Mouse (Mus musculus) CH12.LX (cell line): ENCODE data around the gene Ap1s2. TPM values are rescaled to one million over a fixed set of nuclear protein-coding genes. Genes with fewer than 3 reads are reported as not detected.
A peak's percentile ranks its signal among the peaks of the same experiment; 100 is the strongest.

ENCODE experiments used
- DNase-seq: peaks from one replicate; pipeline ENCODE4 v3.0.0-alpha.2; 2013; ENCODE audit errors: extremely low read depth
- H3K27ac ChIP-seq: 2 replicates; pipeline ENCODE4 v1.5.1; 2012; ENCODE audit warnings: low read depth, mild to moderate bottlenecking, control low read depth, moderate library complexity; ENCODE audit not compliant: insufficient read depth
- H3K27me3 ChIP-seq: replicated peaks from 2 replicates; pipeline ENCODE3; 2012; ENCODE audit warnings: inconsistent platforms
- H3K36me3 ChIP-seq, 2 experiments: replicated peaks in 1 of 2; 2 replicates each; pipeline versions ENCODE3 to v1.6.1; 2012; ENCODE audit warnings: inconsistent platforms in 1 of 2, low read length in 1 of 2, mild to moderate bottlenecking in 1 of 2, mixed read lengths in 1 of 2, moderate library complexity in 1 of 2; ENCODE audit not compliant: control insufficient read depth in 1 of 2, insufficient read depth in 1 of 2
- H3K4me1 ChIP-seq, 2 experiments: 2 replicates each; pipeline ENCODE4 v1.6.1; 2012; ENCODE audit warnings: inconsistent platforms in 1 of 2, moderate library complexity in 1 of 2; ENCODE audit not compliant: insufficient read depth in 2 of 2, control insufficient read depth in 1 of 2
- H3K4me2 ChIP-seq: 2 replicates; pipeline ENCODE4 v1.6.1; 2012; ENCODE audit warnings: low read depth, mild to moderate bottlenecking, control low read depth; ENCODE audit not compliant: poor library complexity, insufficient read depth, severe bottlenecking
- H3K4me3 ChIP-seq, 3 experiments: fragments of 150-350 bp in 1 of 3; sonication (generic) in 1 of 3; replicated peaks in 1 of 3; 2 replicates each; pipeline versions ENCODE3 to v1.5.1; 2011 to 2012; ENCODE audit warnings: low read depth in 2 of 3, low read length in 2 of 3, mild to moderate bottlenecking in 2 of 3, moderate library complexity in 2 of 3, control low read depth in 1 of 3, improper control_type of control experiment in 1 of 3, inconsistent platforms in 1 of 3, mixed read lengths in 1 of 3; ENCODE audit not compliant: poor library complexity in 1 of 3
- H3K79me2 ChIP-seq: replicated peaks from 2 replicates; pipeline ENCODE4 v1.6.1; 2012; ENCODE audit warnings: mild to moderate bottlenecking, moderate library complexity; ENCODE audit not compliant: control insufficient read depth, poor library complexity, insufficient read depth, severe bottlenecking; ENCODE audit errors: extremely low read depth
- H3K9ac ChIP-seq: 2 replicates; pipeline ENCODE4 v1.6.1; 2012; ENCODE audit warnings: low read depth, mild to moderate bottlenecking, control low read depth, moderate library complexity; ENCODE audit not compliant: insufficient read depth
- H3K9me3 ChIP-seq: replicated peaks from 2 replicates; pipeline ENCODE3; 2012; ENCODE audit warnings: low read length, inconsistent platforms, mixed read lengths
- BHLHE40 ChIP-seq: IDR thresholded peaks from 2 replicates; pipeline ENCODE4 v1.6.1; 2011; ENCODE audit warnings: mild to moderate bottlenecking, low read depth, low read length, improper control_type of control experiment
- CHD2 ChIP-seq: IDR thresholded peaks from 2 replicates; pipeline ENCODE4 v1.6.1; 2011; ENCODE audit warnings: low read length, improper control_type of control experiment
- CTCF ChIP-seq, 2 experiments: IDR thresholded peaks in 1 of 2; conservative IDR thresholded peaks in 1 of 2; 2 replicates each; pipeline ENCODE4 v1.5.1; 2011 to 2012; ENCODE audit warnings: low read depth in 2 of 2, low read length in 2 of 2, improper control_type of control experiment in 1 of 2, inconsistent platforms in 1 of 2, mild to moderate bottlenecking in 1 of 2, moderate library complexity in 1 of 2
- ELF1 ChIP-seq: IDR thresholded peaks from 2 replicates; pipeline ENCODE4 v1.6.1; 2014; ENCODE audit warnings: low read depth, mild to moderate bottlenecking, inconsistent platforms, low read length, improper control_type of control experiment
- EP300 ChIP-seq: IDR thresholded peaks from 2 replicates; pipeline ENCODE4 v1.6.1; 2011; ENCODE audit warnings: low read length, improper control_type of control experiment
- ETS1 ChIP-seq: conservative IDR thresholded peaks from 2 replicates; pipeline ENCODE4 v1.6.1; 2012; ENCODE audit warnings: low read depth, mild to moderate bottlenecking, inconsistent platforms, low read length, improper control_type of control experiment, moderate library complexity
- GABPA ChIP-seq: IDR thresholded peaks from 2 replicates; pipeline ENCODE4 v1.6.1; 2012; ENCODE audit warnings: low read depth, low read length, improper control_type of control experiment, inconsistent platforms; ENCODE audit not compliant: insufficient replicate concordance
- HCFC1 ChIP-seq: IDR thresholded peaks from 2 replicates; pipeline ENCODE4 v1.6.1; 2012; ENCODE audit warnings: low read depth, mild to moderate bottlenecking, inconsistent platforms, low read length, improper control_type of control experiment
- JUN ChIP-seq: IDR thresholded peaks from 2 replicates; pipeline ENCODE4 v1.6.1; 2011; ENCODE audit warnings: low read depth, mild to moderate bottlenecking, low read length, improper control_type of control experiment, moderate library complexity; ENCODE audit not compliant: insufficient read depth
- MAFK ChIP-seq: IDR thresholded peaks from 2 replicates; pipeline ENCODE4 v1.6.1; 2011; ENCODE audit warnings: low read length, improper control_type of control experiment; ENCODE audit not compliant: insufficient replicate concordance
- MAX ChIP-seq: IDR thresholded peaks from 2 replicates; pipeline ENCODE4 v1.6.1; 2011; ENCODE audit warnings: low read length, improper control_type of control experiment
- MYC ChIP-seq: IDR thresholded peaks from 2 replicates; pipeline ENCODE4 v1.6.1; 2011; ENCODE audit warnings: low read depth, mild to moderate bottlenecking, improper control_type of control experiment, low read length
- NELFE ChIP-seq: IDR thresholded peaks from 2 replicates; pipeline ENCODE4 v1.6.1; 2011; ENCODE audit warnings: low read depth, low read length, improper control_type of control experiment
- POLR2A ChIP-seq: IDR thresholded peaks from 2 replicates; pipeline ENCODE4 v1.6.1; 2011; ENCODE audit warnings: low read depth, mild to moderate bottlenecking, improper control_type of control experiment, low read length
- POLR2AphosphoS2 ChIP-seq: IDR thresholded peaks from 2 replicates; pipeline ENCODE4 v1.6.1; 2011; ENCODE audit warnings: low read depth, low read length, improper control_type of control experiment
- SIN3A ChIP-seq: IDR thresholded peaks from 2 replicates; pipeline ENCODE4 v1.6.1; 2012; ENCODE audit warnings: low read length, improper control_type of control experiment, inconsistent platforms
- SMC3 ChIP-seq: IDR thresholded peaks from 2 replicates; pipeline ENCODE4 v1.6.1; 2011; ENCODE audit warnings: low read depth, low read length, improper control_type of control experiment
- TCF12 ChIP-seq: IDR thresholded peaks from 2 replicates; pipeline ENCODE4 v1.6.1; 2014; ENCODE audit warnings: low read depth, mild to moderate bottlenecking, inconsistent platforms, low read length, improper control_type of control experiment
- UBTF ChIP-seq: IDR thresholded peaks from 2 replicates; pipeline ENCODE4 v1.6.1; 2012; ENCODE audit warnings: low read depth, mild to moderate bottlenecking, inconsistent platforms, low read length, improper control_type of control experiment, moderate library complexity
- ZKSCAN1 ChIP-seq: IDR thresholded peaks from 2 replicates; pipeline ENCODE4 v1.6.1; 2012; ENCODE audit warnings: low read depth, inconsistent platforms, low read length, improper control_type of control experiment, borderline replicate concordance
- ZMIZ1 ChIP-seq: IDR thresholded peaks from 2 replicates; pipeline ENCODE4 v1.6.1; 2012; ENCODE audit warnings: low read depth, mild to moderate bottlenecking, inconsistent platforms, low read length, improper control_type of control experiment
- ZNF384 ChIP-seq: IDR thresholded peaks from 2 replicates; pipeline ENCODE4 v1.6.1; 2012; ENCODE audit warnings: low read depth, low read length, improper control_type of control experiment, inconsistent platforms
- dilution Hi-C: fragments of 300-500 bp; cut with MboI; formaldehyde crosslinking; loops from 2 replicates; pipeline ENCODE4 v1.14.3; 2020; ENCODE audit warnings: low sequenced_read_pairs; ENCODE audit not compliant: extremely low pct_unique_long_range_greater_than_20kb, extremely low pct_ligation_motif_present
- in situ Hi-C: fragments of 300-500 bp; cut with MboI; formaldehyde crosslinking; loops from 3 replicates; pipeline ENCODE4 v1.14.3; 2019; ENCODE audit warnings: low sequenced_read_pairs, low pct_ligation_motif_present, low pct_unique_long_range_greater_than_20kb, mixed read lengths
- polyA plus RNA-seq: library from polyadenylated mRNA; unstranded; fragments of >175 nt; gene quantifications from 2 replicates; pipeline ENCODE4 v1.2.1, GENCODE M21; 2012; ENCODE audit warnings: low read depth; ENCODE audit not compliant: insufficient read length
- total RNA-seq, 2 experiments: library from RNA; depleted of rRNA; stranded (reverse); fragments of 300-350 nt in 1 of 2; fragments of >200 nt in 1 of 2; gene quantifications; 2 replicates each; pipeline ENCODE4 v1.2.3; 2012 to 2014

Gene Ap1s2
- total and polyA plus RNA-seq, 3 experiments, result 4.3 to 12.3 (median 8.9) TPM

DNA sequence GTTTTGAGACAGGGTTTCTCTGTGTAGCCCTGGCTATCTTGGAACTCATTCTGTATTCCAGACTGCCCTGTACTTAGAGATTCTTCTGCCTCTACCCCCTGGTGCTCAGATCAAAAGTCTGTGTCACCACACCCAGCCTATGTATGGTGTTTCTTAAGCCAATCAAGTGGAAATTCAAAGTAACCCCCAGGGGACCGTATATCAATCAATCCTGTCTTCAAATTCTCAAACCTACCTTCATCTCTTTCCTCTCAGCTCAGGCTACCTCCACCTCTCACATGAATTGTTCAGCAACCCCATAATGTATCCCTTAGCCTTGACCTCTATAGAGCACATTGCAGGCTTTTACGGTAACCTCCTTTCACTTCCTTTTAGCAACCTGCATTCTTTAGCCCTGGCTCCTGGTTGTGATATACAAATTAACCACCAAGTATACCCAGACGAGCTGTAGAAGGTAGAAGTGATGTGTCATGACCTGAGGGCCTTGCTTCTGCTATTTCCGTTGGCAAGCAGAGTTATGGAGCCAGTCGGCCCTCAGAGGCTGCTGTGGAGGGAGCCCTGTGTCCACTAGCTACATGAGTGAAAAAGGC lies 9.3 kb upstream of the Ap1s2 start:
- DNase-seq, result peak; percentile 52
- no peak overlapping the region for H3K9ac ChIP-seq
- no peak overlapping the region for H3K4me3 ChIP-seq
- TF ChIP-seq BHLHE40, result no peak
- peak; percentile 22; the same call in 1 of the 2 replicates for TF ChIP-seq POLR2A
- TF ChIP-seq CHD2, result no peak
- TF ChIP-seq ZKSCAN1, result no peak
- no peak for TF ChIP-seq UBTF
- no peak for TF ChIP-seq HCFC1
- no peak for TF ChIP-seq NELFE
- TF ChIP-seq MYC, result no peak
- no peak for TF ChIP-seq ZMIZ1
- TF ChIP-seq JUN, result no peak
- TF ChIP-seq EP300, result peak; percentile 35; the same call in 1 of the 2 replicates
- no peak for TF ChIP-seq MAX
- no peak for TF ChIP-seq SIN3A
- TF ChIP-seq ZNF384, result no peak
- no peak for TF ChIP-seq POLR2AphosphoS2
- no peak for TF ChIP-seq CTCF (conservative IDR thresholded peaks at IDR 0.05 in 1 of 2, IDR thresholded peaks at IDR 0.05 in 1 of 2; ENCODE audit: low read depth in 2 of 2, low read length in 2 of 2)
- no peak for TF ChIP-seq ETS1
- in situ Hi-C loops (loop anchor here (25.0 kb wide), 1 partner anchor 187 kb away; no protein-coding TSS in a partner anchor), dilution Hi-C loops (no loop called here)
- no peaks in the 10 kb centered on the region for H3K79me2 ChIP-seq
- no peak overlapping the region for H3K27ac ChIP-seq
- no peaks in the 10 kb centered on the region for H3K9me3 ChIP-seq
- H3K4me2 ChIP-seq, result peak overlapping the region; percentile 13; the same call in 1 of the 2 replicates
- H3K36me3 ChIP-seq, result no peaks in the 10 kb centered on the region
- peaks cover 3 to 9% of the 10 kb centered on the region in 2 experiments; a peak in 1 of 4 replicates for H3K4me1 ChIP-seq
- no peaks in the 10 kb centered on the region for H3K27me3 ChIP-seq

DNA sequence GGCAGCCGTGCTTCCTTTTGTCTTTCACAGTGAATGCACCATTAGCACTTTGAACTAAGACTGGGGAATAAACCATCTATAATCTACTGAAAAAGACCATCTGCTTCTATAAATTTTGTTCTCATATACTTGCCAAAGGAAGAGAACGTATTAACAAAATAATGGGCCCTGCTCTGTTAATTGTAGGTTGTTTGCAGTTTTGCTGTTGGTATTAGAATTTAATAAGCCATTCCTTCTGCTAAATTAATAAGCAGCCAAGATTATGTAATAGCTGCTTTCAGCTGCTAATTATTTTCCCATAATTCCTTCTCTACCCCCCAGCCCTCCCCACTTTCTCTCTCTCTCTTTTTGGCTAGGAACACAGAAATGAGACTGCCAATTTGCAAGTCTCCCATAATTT lies 2.0 kb upstream of the Ap1s2 start:
- H3K27me3 ChIP-seq, result no peaks in the 10 kb centered on the region
- H3K4me2 ChIP-seq, result no peak overlapping the region
- no peak for DNase-seq
- no peaks in the 10 kb centered on the region for H3K36me3 ChIP-seq
- dilution Hi-C loops, result no loop called here
- no peaks in the 10 kb centered on the region for H3K9me3 ChIP-seq
- no peak overlapping the region for H3K4me3 ChIP-seq
- H3K4me1 ChIP-seq, result no peaks in the 10 kb centered on the region
- H3K79me2 ChIP-seq, result no peaks in the 10 kb centered on the region
- TF ChIP-seq SMC3 (no peak), EP300 (no peak), ETS1 (no peak), MAFK (no peak), BHLHE40 (no peak), MAX (no peak), POLR2A (no peak), TCF12 (no peak), GABPA (no peak), ELF1 (no peak), HCFC1 (no peak)
- H3K27ac ChIP-seq, result no peak overlapping the region
- H3K9ac ChIP-seq, result no peak overlapping the region
- in situ Hi-C loops, result loop anchor here (25.0 kb wide), 1 partner anchor 195 kb away; no protein-coding TSS in a partner anchor
